Mouse (Mus musculus): ENCODE results near the gene Aloxe3. TPM values are rescaled to one million over a fixed set of nuclear protein-coding genes. Genes with fewer than 3 reads are reported as not detected.
A peak's percentile ranks its signal among the peaks of the same experiment; 100 is the strongest.

Gene Aloxe3
- total and polyA plus RNA-seq, 3 experiments, result 0.13 TPM; not detected in 2

- H3K36me3 ChIP-seq (ENCODE audit: control insufficient read depth in 1 of 2, insufficient read depth in 2 of 2, low read length in 2 of 2), result no peaks in the 10 kb centered on the region
- no peak for DNase-seq (ENCODE audit: low read depth, low spot score)
- H3K4me1 ChIP-seq (ENCODE audit: control insufficient read depth in 1 of 2, insufficient read depth in 2 of 2, low read length in 2 of 2), result no peaks in the 10 kb centered on the region
- H3K79me2 ChIP-seq (ENCODE audit: control insufficient read depth, insufficient read depth, low read length, poor library complexity), result no peaks in the 10 kb centered on the region; the same call in 1 of the 2 replicates
- H3K9me3 ChIP-seq (replicated peaks; ENCODE audit: insufficient read depth, low read length), result no peaks in the 10 kb centered on the region
- H3K4me3 ChIP-seq (ENCODE audit: control insufficient read depth in 1 of 2, insufficient read depth in 1 of 2, low read depth in 2 of 2, low read length in 2 of 2), result no peak overlapping the region
- TF ChIP-seq KAT2A (conservative IDR thresholded peaks at IDR 0.05; ENCODE audit: low read depth, low read length), result no peak
- TF ChIP-seq MYC (IDR thresholded peaks at IDR 0.05; ENCODE audit: low read depth, low read length), result no peak
- TF ChIP-seq ZMIZ1 (IDR thresholded peaks at IDR 0.05; ENCODE audit: low read depth, low read length), result no peak
- TF ChIP-seq BHLHE40 (IDR thresholded peaks at IDR 0.05; ENCODE audit: borderline replicate concordance, low read depth, low read length), result no peak
- TF ChIP-seq CHD1 (IDR thresholded peaks at IDR 0.05; ENCODE audit: low read depth, low read length), result no peak
- TF ChIP-seq GABPA (IDR thresholded peaks at IDR 0.05; ENCODE audit: low read depth, low read length), result no peak
- TF ChIP-seq HCFC1 (IDR thresholded peaks at IDR 0.05; ENCODE audit: low read depth, low read length), result no peak
- TF ChIP-seq CHD2 (IDR thresholded peaks at IDR 0.05; ENCODE audit: low read length), result no peak
- no peak for TF ChIP-seq E2F4 (IDR thresholded peaks at IDR 0.05; ENCODE audit: borderline replicate concordance, low read depth, low read length)
- TF ChIP-seq MAX (IDR thresholded peaks at IDR 0.05; ENCODE audit: low read length), result no peak
- TF ChIP-seq MAFK (IDR thresholded peaks at IDR 0.05; ENCODE audit: borderline replicate concordance, low read depth, low read length), result no peak
- no peak for TF ChIP-seq SMC3 (IDR thresholded peaks at IDR 0.05; ENCODE audit: low read depth, low read length)
- no peak for TF ChIP-seq MYB (IDR thresholded peaks at IDR 0.05; ENCODE audit: low read depth, low read length)
- TF ChIP-seq MXI1 (IDR thresholded peaks at IDR 0.05; ENCODE audit: low read depth, low read length), result no peak
- no peak for TF ChIP-seq POLR2A (IDR thresholded peaks at IDR 0.05; ENCODE audit: control insufficient read depth in 1 of 2, insufficient read depth in 1 of 2, low read depth in 1 of 2, low read length in 2 of 2, poor library complexity in 1 of 2)
- TF ChIP-seq UBTF (IDR thresholded peaks at IDR 0.05; ENCODE audit: borderline replicate concordance, insufficient read depth, low read depth, low read length), result no peak
- H3K27ac ChIP-seq (ENCODE audit: control insufficient read depth, low read depth, low read length), result no peak overlapping the region
- H3K27me3 ChIP-seq (ENCODE audit: control insufficient read depth in 1 of 2, insufficient read depth in 2 of 2, low read length in 2 of 2), result peaks cover 18 to 19% of the 10 kb centered on the region in 2 experiments
- no peak overlapping the region for H3K9ac ChIP-seq (ENCODE audit: control insufficient read depth, low read depth, low read length, poor library complexity, severe bottlenecking)
Observed at GRCm38 (mm10) chr11:69179512-69179911, 53.8 kb downstream of the Aloxe3 start.

GRCm38 (mm10) chr11:69180120-69180519, 54.4 kb downstream of the Aloxe3 start:
- no peaks in the 10 kb centered on the region for H3K36me3 ChIP-seq (ENCODE audit: control insufficient read depth in 1 of 2, insufficient read depth in 2 of 2, low read length in 2 of 2)

More at GRCm38 (mm10) chr11:69180120-69180519, 54.4 kb downstream of the Aloxe3 start:
- H3K27ac ChIP-seq (ENCODE audit: control insufficient read depth, low read depth, low read length), result no peak overlapping the region
- no peaks in the 10 kb centered on the region for H3K9me3 ChIP-seq (replicated peaks; ENCODE audit: insufficient read depth, low read length)
- peak; percentile 44 for DNase-seq (ENCODE audit: low read depth, low spot score)
- H3K4me1 ChIP-seq (ENCODE audit: control insufficient read depth in 1 of 2, insufficient read depth in 2 of 2, low read length in 2 of 2), result no peaks in the 10 kb centered on the region
- H3K4me3 ChIP-seq (ENCODE audit: control insufficient read depth in 1 of 2, insufficient read depth in 1 of 2, low read depth in 2 of 2, low read length in 2 of 2), result no peak overlapping the region
- peaks cover 14 to 18% of the 10 kb centered on the region in 2 experiments for H3K27me3 ChIP-seq (ENCODE audit: control insufficient read depth in 1 of 2, insufficient read depth in 2 of 2, low read length in 2 of 2)
- TF ChIP-seq ETS1 (IDR thresholded peaks at IDR 0.05; ENCODE audit: low read depth, low read length) (no peak), SMC3 (IDR thresholded peaks at IDR 0.05; ENCODE audit: low read depth, low read length) (0 out of 2 replicates have a peak, but pooled peaks have one; percentile 17), RAD21 (IDR thresholded peaks at IDR 0.05; ENCODE audit: low read depth, low read length) (peak; percentile 20), GATA1 (IDR thresholded peaks at IDR 0.05; ENCODE audit: low read depth, low read length) (no peak), ZMIZ1 (IDR thresholded peaks at IDR 0.05; ENCODE audit: low read depth, low read length) (no peak), GABPA (IDR thresholded peaks at IDR 0.05; ENCODE audit: low read depth, low read length) (no peak), CHD2 (IDR thresholded peaks at IDR 0.05; ENCODE audit: low read length) (no peak), CTCF (IDR thresholded peaks at IDR 0.05 in 2 of 3, conservative IDR thresholded peaks at IDR 0.05 in 1 of 3; ENCODE audit: control insufficient read depth in 1 of 3, insufficient read depth in 1 of 3, low read depth in 2 of 3, low read length in 3 of 3, poor library complexity in 1 of 3, severe bottlenecking in 1 of 3) (peak in 2 of 3 experiments; percentile 26 to 38; a peak in 4 of 6 replicates), ELF1 (IDR thresholded peaks at IDR 0.05; ENCODE audit: low read depth, low read length) (no peak), TAL1 (IDR thresholded peaks at IDR 0.05; ENCODE audit: low read length) (no peak), TBP (IDR thresholded peaks at IDR 0.05; ENCODE audit: low read depth, low read length) (no peak), POLR2A (IDR thresholded peaks at IDR 0.05; ENCODE audit: control insufficient read depth in 1 of 2, insufficient read depth in 1 of 2, low read depth in 1 of 2, low read length in 2 of 2, poor library complexity in 1 of 2) (no peak), MYB (IDR thresholded peaks at IDR 0.05; ENCODE audit: low read depth, low read length) (no peak), JUND (IDR thresholded peaks at IDR 0.05; ENCODE audit: low read depth, low read length) (peak; percentile 80; the same call in 1 of the 2 replicates), TCF12 (IDR thresholded peaks at IDR 0.05; ENCODE audit: low read depth, low read length) (no peak)
- no peaks in the 10 kb centered on the region; the same call in 1 of the 2 replicates for H3K79me2 ChIP-seq (ENCODE audit: control insufficient read depth, insufficient read depth, low read length, poor library complexity)
- H3K9ac ChIP-seq (ENCODE audit: control insufficient read depth, low read depth, low read length, poor library complexity, severe bottlenecking), result no peak overlapping the region
